Mouse (Mus musculus): ENCODE data around the gene Scn8a. TPM values are rescaled to one million over a fixed set of nuclear protein-coding genes. Genes with fewer than 3 reads are reported as not detected.

Scn8a gene
- polyA plus RNA-seq, 1 experiment from 2014 or later: 20.2 TPM

- H3K27me3 ChIP-seq: no peaks in the 10 kb centered on the region
- peaks cover 9% of the 10 kb centered on the region for H3K4me1 ChIP-seq
- H3K4me2 ChIP-seq (replicated peaks): no peak overlapping the region
- 75% methylated on average over 11 of the region's 11 CpGs for WGBS
- no peak overlapping the region for H3K9ac ChIP-seq
- H3K27ac ChIP-seq: no peak overlapping the region
- no peak overlapping the region for H3K4me3 ChIP-seq
- no peak for ATAC-seq (ENCODE audit: low FRiP score)
- H3K9me3 ChIP-seq (replicated peaks): no peaks in the 10 kb centered on the region
- peaks cover 27% of the 10 kb centered on the region for H3K36me3 ChIP-seq
These were observed 101.8 kb downstream of the Scn8a start for GRCm38 (mm10) chr15:100971443-100971842.

DNA sequence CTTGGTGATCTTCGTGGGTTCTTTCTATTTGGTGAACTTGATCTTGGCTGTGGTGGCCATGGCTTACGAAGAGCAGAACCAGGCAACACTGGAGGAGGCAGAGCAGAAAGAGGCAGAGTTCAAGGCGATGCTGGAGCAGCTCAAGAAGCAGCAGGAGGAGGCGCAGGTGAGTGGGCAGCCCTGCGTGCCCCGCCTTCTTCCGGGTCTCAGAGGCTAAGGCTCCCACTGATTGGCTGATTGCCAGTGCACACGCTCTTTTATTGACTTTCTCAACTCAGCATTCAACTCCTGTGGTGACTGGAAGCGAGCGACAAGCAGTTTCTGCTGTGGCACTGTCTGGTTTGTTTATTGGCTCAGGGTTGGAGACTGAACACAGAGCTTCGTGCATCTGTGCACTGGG lies 103.1 kb downstream of the Scn8a start:
- no peak overlapping the region for H3K4me3 ChIP-seq
- no peak overlapping the region for H3K9ac ChIP-seq
- peaks cover 32% of the 10 kb centered on the region for H3K36me3 ChIP-seq
- peaks cover 9% of the 10 kb centered on the region for H3K4me1 ChIP-seq
- WGBS: 40% methylated on average over 11 of the region's 11 CpGs
- no peak overlapping the region for H3K27ac ChIP-seq
- no peaks in the 10 kb centered on the region for H3K27me3 ChIP-seq
- no peaks in the 10 kb centered on the region for H3K9me3 ChIP-seq (replicated peaks)
- ATAC-seq (ENCODE audit: low FRiP score): no peak
- H3K4me2 ChIP-seq (replicated peaks): no peak overlapping the region

DNA sequence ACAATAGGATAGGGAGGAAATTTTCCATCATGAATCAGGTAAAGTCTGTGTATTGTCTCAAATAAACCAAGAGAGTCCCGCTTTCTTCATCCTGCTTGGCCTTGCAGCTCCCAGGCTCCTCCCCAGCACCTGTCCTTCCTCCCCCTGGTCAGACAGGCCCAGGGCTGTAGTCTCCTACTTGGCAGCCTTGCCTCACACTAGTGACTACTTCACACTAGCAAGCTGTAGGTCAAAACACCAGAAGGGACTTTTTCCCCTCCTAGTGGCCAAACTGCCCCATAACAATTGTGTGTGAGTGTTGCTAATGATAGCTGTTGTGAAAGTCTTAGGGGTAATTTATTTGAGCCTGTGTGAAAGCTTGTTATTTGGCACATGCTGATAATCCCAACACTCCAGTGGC lies 105.0 kb downstream of the Scn8a start:
- H3K36me3 ChIP-seq: peaks cover 32% of the 10 kb centered on the region
- H3K9ac ChIP-seq: no peak overlapping the region
- no peaks in the 10 kb centered on the region for H3K9me3 ChIP-seq (replicated peaks)
- H3K4me2 ChIP-seq (replicated peaks): no peak overlapping the region
- no peaks in the 10 kb centered on the region for H3K27me3 ChIP-seq
- H3K4me1 ChIP-seq: peaks cover 9% of the 10 kb centered on the region
- ATAC-seq (ENCODE audit: low FRiP score): no peak
- 77% methylated on average over 1 of the region's 1 CpGs for WGBS
- H3K27ac ChIP-seq: no peak overlapping the region
- no peak overlapping the region for H3K4me3 ChIP-seq

GRCm38 (mm10) chr15:100983427-100984153 lies 113.9 kb downstream of the Scn8a start:
- Histone ChIP-seq H3K9ac (peak overlapping the region; percentile 66), H3K27ac (peak overlapping the region; percentile 69), H3K27me3 (no peaks in the 10 kb centered on the region), H3K9me3 (replicated peaks) (no peaks in the 10 kb centered on the region), H3K4me1 (peaks cover 22% of the 10 kb centered on the region), H3K4me3 (peak overlapping the region; percentile 46), H3K4me2 (replicated peaks) (peak overlapping the region; percentile 70), H3K36me3 (no peaks in the 10 kb centered on the region)
- WGBS: under 1% methylated on average over 46 of the region's 46 CpGs
- peak; percentile 90 for ATAC-seq (ENCODE audit: low FRiP score)

GRCm38 (mm10) chr15:100984154-100984893 lies 114.7 kb downstream of the Scn8a start:
- no peaks in the 10 kb centered on the region for H3K27me3 ChIP-seq
- no peaks in the 10 kb centered on the region for H3K36me3 ChIP-seq
- peak overlapping the region; percentile 66 for H3K9ac ChIP-seq
- H3K4me1 ChIP-seq: peaks cover 22% of the 10 kb centered on the region
- WGBS: 16% methylated on average over 12 of the region's 12 CpGs
- peak; percentile 64 for ATAC-seq (ENCODE audit: low FRiP score)
- peak overlapping the region; percentile 70 for H3K4me2 ChIP-seq (replicated peaks)
- peak overlapping the region; percentile 46 for H3K4me3 ChIP-seq
- peak overlapping the region; percentile 69 for H3K27ac ChIP-seq
- no peaks in the 10 kb centered on the region for H3K9me3 ChIP-seq (replicated peaks)

- Histone ChIP-seq H3K36me3 (no peaks in the 10 kb centered on the region), H3K27me3 (no peaks in the 10 kb centered on the region), H3K4me3 (no peak overlapping the region), H3K27ac (0 out of 2 replicates have a peak overlapping the region, but pooled peaks have one; percentile 1), H3K9me3 (replicated peaks) (no peaks in the 10 kb centered on the region), H3K4me2 (replicated peaks) (no peak overlapping the region), H3K9ac (no peak overlapping the region), H3K4me1 (peaks cover 24% of the 10 kb centered on the region)
- 78% methylated on average over 10 of the region's 10 CpGs for WGBS
- no peak for ATAC-seq (ENCODE audit: low FRiP score)
These were observed 116.8 kb downstream of the Scn8a start for GRCm38 (mm10) chr15:100986479-100986878.

DNA sequence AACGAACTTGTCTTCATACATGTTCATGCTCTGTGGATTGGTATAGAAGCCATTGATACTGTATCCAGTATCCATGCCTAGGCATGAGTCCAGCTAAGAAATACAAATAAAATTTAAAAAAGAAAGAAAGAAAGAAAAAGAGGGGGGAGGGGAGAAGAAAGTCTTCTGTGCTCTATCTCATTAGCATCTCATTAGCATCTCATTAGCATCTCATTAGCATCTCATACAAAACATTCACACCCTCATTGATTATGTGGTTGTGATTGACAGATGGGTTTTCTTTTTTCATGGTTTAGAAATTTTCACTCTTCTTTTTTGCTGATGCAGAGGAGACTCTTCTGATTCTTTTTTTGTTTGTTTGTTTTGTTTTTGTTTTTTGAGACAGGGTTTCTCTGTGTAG lies 117.4 kb downstream of the Scn8a start:
- Histone ChIP-seq H3K27ac (no peak overlapping the region), H3K4me2 (replicated peaks) (no peak overlapping the region), H3K9me3 (replicated peaks) (no peaks in the 10 kb centered on the region), H3K36me3 (no peaks in the 10 kb centered on the region), H3K9ac (no peak overlapping the region), H3K4me3 (no peak overlapping the region), H3K4me1 (peaks cover 24% of the 10 kb centered on the region), H3K27me3 (no peaks in the 10 kb centered on the region)
- no peak for ATAC-seq (ENCODE audit: low FRiP score)
- 86% methylated on average over 1 of the region's 1 CpGs for WGBS

GRCm38 (mm10) chr15:100990283-100990682 lies 120.6 kb downstream of the Scn8a start:
- H3K9ac ChIP-seq: no peak overlapping the region
- no peaks in the 10 kb centered on the region for H3K36me3 ChIP-seq
- no peak for ATAC-seq (ENCODE audit: low FRiP score)

DNA sequence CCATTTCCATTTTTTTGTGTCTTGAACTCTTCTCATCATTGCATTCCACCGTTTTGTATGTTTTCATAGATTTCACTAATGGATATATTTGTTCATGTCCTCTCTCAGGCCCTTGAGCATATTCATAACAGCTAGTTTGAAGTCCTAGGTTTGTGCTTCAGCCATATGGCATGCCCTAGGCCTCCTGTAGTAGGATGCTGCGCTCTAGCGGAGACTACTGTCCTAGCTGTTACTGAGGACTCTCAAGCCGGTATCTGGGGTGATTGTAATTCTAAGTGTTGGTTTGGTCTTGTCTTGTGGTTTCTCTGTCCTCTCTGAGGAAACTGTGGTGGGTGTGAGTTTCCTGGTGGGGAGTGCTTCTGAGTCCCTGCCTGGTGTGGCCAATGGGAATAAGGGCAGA lies 127.4 kb downstream of the Scn8a start:
- H3K36me3 ChIP-seq: peaks cover 2% of the 10 kb centered on the region; the same call in 1 of the 2 replicates
- WGBS: 33% methylated on average over 4 of the region's 4 CpGs
- no peaks in the 10 kb centered on the region for H3K9me3 ChIP-seq (replicated peaks)
- H3K4me3 ChIP-seq: no peak overlapping the region
- no peak overlapping the region for H3K27ac ChIP-seq
- no peaks in the 10 kb centered on the region for H3K4me1 ChIP-seq
- H3K27me3 ChIP-seq: no peaks in the 10 kb centered on the region
- no peak overlapping the region for H3K9ac ChIP-seq
- H3K4me2 ChIP-seq (replicated peaks): no peak overlapping the region
- no peak for ATAC-seq (ENCODE audit: low FRiP score)

More at GRCm38 (mm10) chr15:100990283-100990682, 120.6 kb downstream of the Scn8a start:
- Histone ChIP-seq H3K4me2 (replicated peaks) (no peak overlapping the region), H3K27me3 (no peaks in the 10 kb centered on the region), H3K9me3 (replicated peaks) (no peaks in the 10 kb centered on the region), H3K27ac (no peak overlapping the region), H3K4me3 (no peak overlapping the region), H3K4me1 (peaks cover 11% of the 10 kb centered on the region; the same call in 1 of the 2 replicates)
- WGBS: 90% methylated on average over 10 of the region's 10 CpGs

GRCm38 (mm10) chr15:101001685-101002084 lies 132.0 kb downstream of the Scn8a start:
- Histone ChIP-seq H3K4me2 (replicated peaks) (no peak overlapping the region), H3K9ac (no peak overlapping the region), H3K36me3 (peaks cover 8% of the 10 kb centered on the region), H3K4me1 (peaks cover 6% of the 10 kb centered on the region; the same call in 1 of the 2 replicates), H3K27me3 (no peaks in the 10 kb centered on the region), H3K27ac (no peak overlapping the region), H3K9me3 (replicated peaks) (no peaks in the 10 kb centered on the region), H3K4me3 (no peak overlapping the region)
- 95% methylated on average over 1 of the region's 1 CpGs for WGBS
- ATAC-seq (ENCODE audit: low FRiP score): no peak

DNA sequence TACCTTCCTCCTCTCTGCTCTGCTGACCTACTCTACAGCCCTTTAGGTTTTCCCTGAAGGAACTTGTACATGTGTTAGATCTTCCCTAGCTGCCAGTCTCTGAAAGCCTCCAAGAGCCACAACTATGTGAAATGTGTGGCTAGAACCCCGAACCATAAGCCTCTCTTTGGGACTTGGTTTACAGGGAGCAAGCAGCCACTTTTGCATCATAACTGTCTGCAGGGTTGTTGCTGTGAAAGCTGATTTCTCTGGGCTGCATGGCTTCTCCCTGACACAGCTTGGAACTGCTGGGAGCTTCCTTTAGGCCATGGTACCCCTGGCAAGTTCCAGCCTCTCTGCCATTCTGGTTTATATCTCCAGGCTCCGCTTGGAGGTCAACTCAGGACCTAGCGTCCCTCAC lies 132.8 kb downstream of the Scn8a start:
- no peak overlapping the region for H3K27ac ChIP-seq
- peaks cover 11% of the 10 kb centered on the region for H3K4me1 ChIP-seq
- ATAC-seq (ENCODE audit: low FRiP score): no peak
- WGBS: 91% methylated on average over 3 of the region's 3 CpGs
- peaks cover 8% of the 10 kb centered on the region for H3K36me3 ChIP-seq
- H3K9me3 ChIP-seq (replicated peaks): no peaks in the 10 kb centered on the region
- no peaks in the 10 kb centered on the region for H3K27me3 ChIP-seq
- H3K4me2 ChIP-seq (replicated peaks): no peak overlapping the region
- no peak overlapping the region for H3K4me3 ChIP-seq
- no peak overlapping the region for H3K9ac ChIP-seq

DNA sequence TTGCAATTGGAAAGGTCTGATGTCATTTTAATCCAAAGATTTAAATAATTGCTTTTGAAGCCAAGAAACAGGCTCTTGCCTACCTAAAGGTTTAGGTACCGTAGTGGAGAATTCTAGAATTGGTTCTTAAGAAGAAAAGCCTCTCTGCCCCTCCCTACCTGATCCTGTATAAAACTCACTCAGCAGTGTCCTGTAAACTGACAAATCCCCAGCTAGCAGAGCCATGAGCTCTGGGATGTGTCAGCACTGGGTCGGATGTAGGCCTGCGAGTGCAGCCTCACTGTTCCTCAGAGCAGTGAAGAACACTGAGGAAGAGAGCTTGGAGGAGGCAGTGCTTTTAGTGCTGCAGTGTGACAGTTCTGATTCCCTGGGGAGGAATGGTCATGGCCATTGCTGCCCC lies 134.9 kb downstream of the Scn8a start:
- Histone ChIP-seq H3K27me3 (no peaks in the 10 kb centered on the region), H3K9me3 (replicated peaks) (no peaks in the 10 kb centered on the region), H3K9ac (no peak overlapping the region), H3K4me1 (peaks cover 11% of the 10 kb centered on the region), H3K27ac (no peak overlapping the region), H3K36me3 (peaks cover 8% of the 10 kb centered on the region), H3K4me2 (replicated peaks) (no peak overlapping the region), H3K4me3 (no peak overlapping the region)
- WGBS: 75% methylated on average over 3 of the region's 3 CpGs
- ATAC-seq (ENCODE audit: low FRiP score): no peak

All from hindbrain, embryonic 12.5 days (tissue).